Mouse (Mus musculus) ES-E14 (cell line): ENCODE measurements around the gene Nup88. TPM values are rescaled to one million over a fixed set of nuclear protein-coding genes. Genes with fewer than 3 reads are reported as not detected.

Experiments
- DNase-seq: peaks from one replicate; pipeline ENCODE4 v3.0.0-alpha.2; 2013; ENCODE audit warnings: low read depth, low spot score
- H3K27ac ChIP-seq: 2 replicates; pipeline ENCODE4 v1.5.1; 2012; ENCODE audit warnings: low read depth, mild to moderate bottlenecking, low read length, moderate library complexity, mixed read lengths; ENCODE audit not compliant: poor library complexity, insufficient read depth, severe bottlenecking
- H3K36me3 ChIP-seq: 2 replicates; pipeline ENCODE4 v1.6.1; 2012; ENCODE audit warnings: mild to moderate bottlenecking, low read length, moderate library complexity, mixed read lengths; ENCODE audit not compliant: control insufficient read depth, poor library complexity, insufficient read depth, severe bottlenecking
- H3K4me1 ChIP-seq, 2 experiments: fragments of 150-350 bp in 1 of 2; sonication (generic) in 1 of 2; 2 replicates each; pipeline ENCODE4 v1.6.1; 2012; ENCODE audit warnings: low read length in 2 of 2, mild to moderate bottlenecking in 1 of 2, mixed read lengths in 1 of 2; ENCODE audit not compliant: control insufficient read depth in 2 of 2, insufficient read depth in 2 of 2, poor library complexity in 1 of 2
- H3K4me3 ChIP-seq, 2 experiments: fragments of 150-350 bp in 1 of 2; sonication (generic) in 1 of 2; 2 replicates each; pipeline ENCODE4 v1.5.1; 2012; ENCODE audit warnings: low read length in 2 of 2, low read depth in 1 of 2, mild to moderate bottlenecking in 1 of 2, mixed read lengths in 1 of 2; ENCODE audit not compliant: insufficient read depth in 1 of 2, poor library complexity in 1 of 2, severe bottlenecking in 1 of 2
- H3K9ac ChIP-seq: 2 replicates; pipeline ENCODE4 v1.6.1; 2012; ENCODE audit warnings: low read depth, mild to moderate bottlenecking, low read length, mixed read lengths; ENCODE audit not compliant: poor library complexity, insufficient read depth, severe bottlenecking
- H3K9me3 ChIP-seq: fragments of 150-350 bp; sonication (generic); 2 replicates; pipeline ENCODE4 v1.6.1; 2012; ENCODE audit warnings: low read depth, mild to moderate bottlenecking, low read length; ENCODE audit not compliant: control insufficient read depth, insufficient read depth
- CHD2 ChIP-seq: IDR thresholded peaks from 2 replicates; pipeline ENCODE4 v1.6.1; 2014; ENCODE audit warnings: mild to moderate bottlenecking, low read depth, low read length, inconsistent platforms
- HCFC1 ChIP-seq: IDR thresholded peaks from 2 replicates; pipeline ENCODE4 v1.6.1; 2012; ENCODE audit warnings: low read length, inconsistent platforms, borderline replicate concordance; ENCODE audit not compliant: insufficient read depth
- MAFK ChIP-seq: IDR thresholded peaks from 2 replicates; pipeline ENCODE4 v1.6.1; 2014; ENCODE audit warnings: mild to moderate bottlenecking, low read depth, low read length, inconsistent platforms; ENCODE audit not compliant: insufficient read depth
- ZC3H11A ChIP-seq: IDR thresholded peaks from 2 replicates; pipeline ENCODE4 v1.6.1; 2012; ENCODE audit warnings: low read depth, mild to moderate bottlenecking, inconsistent platforms, low read length, borderline replicate concordance
- ZNF384 ChIP-seq: IDR thresholded peaks from 2 replicates; pipeline ENCODE4 v1.6.1; 2012; ENCODE audit warnings: low read depth, low read length, inconsistent platforms
- in situ Hi-C, 2 experiments: fragments of 600-800 bp; cut with MboI; formaldehyde crosslinking; loops; one replicate each; pipeline ENCODE4 v1.15.1; 2025; ENCODE audit warnings: low sequenced_read_pairs in 2 of 2, inconsistent platforms in 1 of 2; ENCODE audit not compliant: unreplicated experiment in 2 of 2
- total RNA-seq: library from RNA; depleted of rRNA; stranded (reverse); fragments of 300-350 nt; gene quantifications from 2 replicates; pipeline ENCODE4 v1.2.3, GENCODE M21; 2012

The Nup88 gene
- total RNA-seq, 1 experiment: 121 TPM

- no peak for TF ChIP-seq ZNF384
- no peak for TF ChIP-seq CHD2
- no peak for TF ChIP-seq ZC3H11A
- no peak for DNase-seq
- Histone ChIP-seq H3K4me3 (no peak overlapping the region), H3K36me3 (peaks cover 40% of the 10 kb centered on the region), H3K27ac (no peak overlapping the region), H3K9ac (no peak overlapping the region), H3K4me1 (no peaks in the 10 kb centered on the region), H3K9me3 (no peaks in the 10 kb centered on the region)
- in situ Hi-C loops: no loop called here
Observed at GRCm38 (mm10) chr11:70943651-70944050, 26.1 kb downstream of the Nup88 start.

DNA sequence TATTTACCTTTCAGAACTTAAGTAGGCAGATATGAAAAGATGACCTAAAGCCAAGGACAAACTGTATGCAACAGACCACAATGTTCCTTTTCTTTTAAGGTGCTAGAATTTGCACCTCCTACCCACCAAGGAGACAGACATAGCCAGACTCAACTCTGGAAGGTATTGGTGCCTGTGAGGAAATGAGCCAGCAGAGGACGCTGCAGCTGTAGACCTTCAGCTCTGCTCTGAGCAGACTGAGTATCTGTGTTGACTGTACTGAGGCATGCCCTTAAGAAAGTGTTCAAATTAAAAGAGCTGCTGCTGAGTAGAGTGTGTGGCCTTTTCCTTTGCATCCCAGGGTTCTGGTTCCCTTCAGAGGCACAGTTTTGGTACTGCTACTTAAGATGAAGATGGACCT is 27.2 kb downstream of the Nup88 start:
- Histone ChIP-seq H3K27ac (no peak overlapping the region), H3K4me3 (no peak overlapping the region), H3K9ac (no peak overlapping the region), H3K4me1 (no peaks in the 10 kb centered on the region), H3K36me3 (peaks cover 35% of the 10 kb centered on the region), H3K9me3 (no peaks in the 10 kb centered on the region)
- TF ChIP-seq HCFC1 (no peak), MAFK (no peak), CHD2 (no peak), ZC3H11A (no peak), ZNF384 (no peak)
- no peak for DNase-seq
- in situ Hi-C loops: no loop called here

- in situ Hi-C loops: no loop called here
Observed at GRCm38 (mm10) chr11:70935316-70935715, 34.5 kb downstream of the Nup88 start.

DNA sequence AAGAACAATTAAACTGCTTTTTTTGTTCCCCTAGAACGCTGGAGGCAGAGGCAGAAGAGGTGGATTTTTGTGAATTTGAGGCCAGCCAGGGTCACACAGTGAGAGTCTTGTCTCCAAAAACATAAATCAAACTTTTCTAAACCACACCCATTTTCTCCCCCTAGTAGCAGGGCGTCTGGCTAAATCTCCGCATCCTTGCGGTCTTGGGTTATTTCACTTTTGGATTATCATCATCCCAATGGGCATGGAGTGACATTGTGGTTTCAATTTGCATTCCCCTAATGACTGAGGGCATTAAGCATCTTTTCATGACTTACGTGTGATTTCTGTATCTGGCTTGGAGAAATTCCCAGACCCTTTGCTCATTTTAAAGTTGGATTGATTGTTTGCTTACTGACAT is 38.3 kb downstream of the Nup88 start:
- Histone ChIP-seq H3K9me3 (no peaks in the 10 kb centered on the region), H3K27ac (no peak overlapping the region), H3K4me3 (no peak overlapping the region), H3K4me1 (no peaks in the 10 kb centered on the region), H3K9ac (no peak overlapping the region), H3K36me3 (peaks cover 14% of the 10 kb centered on the region)
- TF ChIP-seq HCFC1 (no peak), MAFK (no peak), ZC3H11A (no peak)
- in situ Hi-C loops: no loop called here
- DNase-seq: no peak

More at GRCm38 (mm10) chr11:70935316-70935715, 34.5 kb downstream of the Nup88 start:
- TF ChIP-seq CHD2 (no peak), MAFK (no peak), HCFC1 (no peak)
- no peaks in the 10 kb centered on the region for H3K4me1 ChIP-seq
- no peak overlapping the region for H3K4me3 ChIP-seq
- no peak overlapping the region for H3K27ac ChIP-seq
- H3K9ac ChIP-seq: no peak overlapping the region
- no peak for DNase-seq
- no peaks in the 10 kb centered on the region for H3K9me3 ChIP-seq
- H3K36me3 ChIP-seq: peaks cover 19% of the 10 kb centered on the region

- peaks cover 15% of the 10 kb centered on the region for H3K36me3 ChIP-seq
- H3K27ac ChIP-seq: no peak overlapping the region
- no peak overlapping the region for H3K4me3 ChIP-seq
- DNase-seq: no peak
- no peaks in the 10 kb centered on the region for H3K9me3 ChIP-seq
- TF ChIP-seq MAFK (no peak), HCFC1 (no peak), ZNF384 (no peak), ZC3H11A (no peak), CHD2 (no peak)
- in situ Hi-C loops: no loop called here
- no peaks in the 10 kb centered on the region for H3K4me1 ChIP-seq
- H3K9ac ChIP-seq: no peak overlapping the region
Observed at GRCm38 (mm10) chr11:70919524-70919923, 50.2 kb downstream of the Nup88 start.
